Mouse (Mus musculus) kidney, postnatal 0 days (tissue): ENCODE data around the gene Asgr2. TPM values are rescaled to one million over a fixed set of nuclear protein-coding genes. Genes with fewer than 3 reads are reported as not detected.

Source experiments
- ATAC-seq: fragments of 200-750 bp; cut with Nextera tagmentation; replicated peaks from 2 replicates; pipeline ENCODE4 v1.8.0; 2017; ENCODE audit warnings: low read depth, moderate number of reproducible peaks, moderate TSS enrichment, moderate library complexity; ENCODE audit not compliant: low FRiP score
- DNase-seq: peaks from one replicate; pipeline ENCODE4 v3.0.0-alpha.2; 2016; ENCODE audit warnings: low spot score
- H3K27ac ChIP-seq: fragments of 300-500 bp; sonication (generic); 2 replicates; pipeline ENCODE4 v1.5.1; 2014; ENCODE audit warnings: mild to moderate bottlenecking
- H3K27me3 ChIP-seq: fragments of 300-500 bp; sonication (generic); 2 replicates; pipeline ENCODE4 v1.6.1; 2014; ENCODE audit warnings: low read length, mixed read lengths; ENCODE audit not compliant: insufficient read depth
- H3K36me3 ChIP-seq: fragments of 300-500 bp; sonication (generic); 2 replicates; pipeline ENCODE4 v1.6.1; 2014; ENCODE audit warnings: low read length, mixed read lengths; ENCODE audit not compliant: insufficient read depth
- H3K4me1 ChIP-seq: fragments of 300-500 bp; sonication (generic); replicated peaks from 2 replicates; pipeline ENCODE4 v1.6.1; 2014; ENCODE audit warnings: antibody characterized with exemption, low read length, mixed read lengths; ENCODE audit not compliant: insufficient read depth
- H3K4me2 ChIP-seq: fragments of 300-500 bp; sonication (generic); 2 replicates; pipeline ENCODE4 v1.6.1; 2014; ENCODE audit warnings: mild to moderate bottlenecking, low read length, moderate library complexity, mixed read lengths
- H3K4me3 ChIP-seq: fragments of 300-500 bp; sonication (generic); replicated peaks from 2 replicates; pipeline ENCODE4 v1.5.1; 2014; ENCODE audit warnings: low read depth, low read length
- H3K9ac ChIP-seq: fragments of 300-500 bp; sonication (generic); 2 replicates; pipeline ENCODE4 v1.6.1; 2014; ENCODE audit warnings: low read depth, low read length
- H3K9me3 ChIP-seq: fragments of 300-500 bp; sonication (generic); replicated peaks from 2 replicates; pipeline ENCODE4 v1.6.1; 2016; ENCODE audit warnings: low read length, inconsistent platforms, mixed read lengths
- CTCF ChIP-seq: IDR thresholded peaks from 2 replicates; pipeline ENCODE4 v1.5.1; 2016; ENCODE audit warnings: antibody characterized with exemption, low read depth, mild to moderate bottlenecking, moderate library complexity
- WGBS: fragments of 180-500 bp; shearing (Covaris S2); extraction: QIAGEN DNeasy Blood & Tissue Kit; methylation state at CpG from one replicate; pipeline ENCODE4 v1.1.7; 2014; 5-methylcytosine and 5-hydroxymethylcytosine counted together
- polyA plus RNA-seq: library from polyadenylated mRNA; unstranded; fragments of >200 nt; fragmentation: Nextera tagmentation; extraction: Ambion mirVana; gene quantifications from 2 replicates; pipeline ENCODE4 v1.2.1, GENCODE M21; 2015

Gene Asgr2
- polyA plus RNA-seq, 1 experiment from 2014 or later, result 0.14 TPM

DNA sequence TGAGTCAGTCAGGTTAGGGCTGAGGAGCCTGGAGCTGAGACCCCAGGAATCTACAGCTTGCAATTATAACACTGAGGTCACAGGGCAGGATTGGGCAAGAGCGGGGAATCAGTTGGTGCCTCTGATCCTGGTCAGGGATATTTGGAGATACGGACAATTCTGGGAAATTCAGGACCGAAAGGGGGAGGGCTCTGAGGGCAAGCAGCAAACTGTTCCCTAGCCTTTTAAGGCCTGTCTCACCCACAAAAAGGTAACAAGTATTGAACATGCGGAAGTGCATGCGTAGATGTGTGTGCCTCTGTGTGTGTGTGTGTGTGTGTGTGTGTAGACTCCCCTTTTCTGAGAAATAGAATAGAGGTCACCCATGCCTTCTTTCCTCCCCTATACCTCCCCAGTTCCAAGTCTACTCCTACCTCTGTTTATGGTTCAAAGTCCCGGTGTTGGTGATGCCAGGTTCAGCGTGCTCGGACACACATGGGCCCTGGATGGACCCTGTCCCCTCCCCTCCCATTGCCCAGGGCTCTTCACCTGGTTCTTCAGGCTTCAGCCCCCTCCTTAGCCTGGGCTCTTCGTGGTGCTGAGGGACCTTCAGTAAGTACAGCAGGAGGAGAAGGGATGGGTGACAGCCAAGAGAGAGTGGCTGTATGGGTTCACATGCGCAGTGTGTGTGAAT is 38.4 kb upstream of the Asgr2 start, which contains the start of gene Asgr1:
TSS of gene Asgr1 (plus strand) at position 188 of the 673 bp plus-strand sequence.
- Histone ChIP-seq H3K9me3 (no peaks in the 10 kb centered on the region), H3K27ac (no peak within 1 kb of the TSS), H3K4me1 (no peaks in the 10 kb centered on the region), H3K4me3 (no peak within 1 kb of the TSS), H3K27me3 (no peaks in the 10 kb centered on the region), H3K9ac (no peak within 1 kb of the TSS), H3K36me3 (no peaks in the 10 kb centered on the region), H3K4me2 (no peak within 1 kb of the TSS)
- TF ChIP-seq CTCF, result no peak
- DNase-seq (no peak), ATAC-seq (no peak; the same call in 1 of the 2 replicates)
- WGBS, result 85% methylated on average over 10 of the region's 10 CpGs

DNA sequence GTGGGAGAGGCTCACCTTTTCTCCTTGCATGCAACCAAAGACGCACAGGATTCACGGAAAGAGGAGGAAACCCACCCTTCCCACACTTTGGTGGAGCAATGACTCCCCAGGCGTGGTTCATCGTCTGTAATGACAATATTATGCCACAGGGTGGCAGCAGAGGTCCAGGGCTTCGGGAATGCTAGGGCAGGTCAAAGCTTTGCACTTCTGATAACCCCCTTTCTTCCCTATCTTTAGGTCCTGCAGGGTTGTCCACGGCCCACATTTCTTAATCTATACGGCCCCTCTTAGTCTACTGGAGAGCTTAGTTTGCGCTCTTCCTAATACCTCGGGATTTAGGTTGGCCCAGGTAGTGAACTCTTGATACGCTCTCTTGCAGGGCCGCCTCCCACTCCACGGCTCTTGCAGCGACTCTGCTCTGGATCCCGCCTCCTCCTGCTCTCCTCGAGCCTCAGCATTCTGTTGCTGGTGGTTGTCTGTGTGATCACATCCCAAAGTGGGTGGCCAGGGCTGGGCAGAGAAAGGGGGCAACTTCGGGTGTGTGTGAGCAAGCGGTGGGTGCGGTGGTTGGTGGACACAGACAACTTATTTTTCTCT is 36.7 kb upstream of the Asgr2 start:
- ATAC-seq (no peak; the same call in 1 of the 2 replicates), DNase-seq (peak; percentile 76)
- Histone ChIP-seq H3K4me1 (no peaks in the 10 kb centered on the region), H3K9me3 (no peaks in the 10 kb centered on the region), H3K9ac (no peak overlapping the region), H3K27me3 (no peaks in the 10 kb centered on the region), H3K4me2 (peak overlapping the region; percentile 15; the same call in 1 of the 2 replicates), H3K27ac (no peak overlapping the region), H3K36me3 (no peaks in the 10 kb centered on the region), H3K4me3 (no peak overlapping the region)
- 20% methylated on average over 17 of the region's 18 CpGs for WGBS
- peak; percentile 94 for TF ChIP-seq CTCF

DNA sequence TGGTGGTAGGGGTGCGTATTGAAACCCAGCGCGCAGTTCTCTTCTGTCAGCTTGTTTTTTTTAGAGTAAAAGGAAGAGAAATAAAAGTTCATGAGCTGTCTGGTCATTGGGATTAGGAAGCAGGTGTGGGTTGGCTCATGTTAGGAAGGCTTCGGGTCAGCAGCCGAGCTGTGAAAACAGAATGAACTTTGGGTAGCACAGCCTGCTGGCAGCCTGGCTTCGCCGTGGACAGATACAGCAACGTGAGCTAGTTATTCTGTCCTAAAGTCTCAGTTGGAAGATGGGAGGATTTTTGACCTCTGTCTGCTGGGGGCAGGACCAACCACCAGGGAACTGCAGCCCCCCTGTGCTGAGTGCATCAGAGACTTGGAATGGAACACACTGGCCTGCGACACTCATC is 34.6 kb upstream of the Asgr2 start:
- no peak for DNase-seq
- no peak overlapping the region for H3K4me3 ChIP-seq
- no peak for ATAC-seq
- H3K9me3 ChIP-seq, result no peaks in the 10 kb centered on the region
- H3K27me3 ChIP-seq, result no peaks in the 10 kb centered on the region
- no peaks in the 10 kb centered on the region for H3K4me1 ChIP-seq
- no peak for TF ChIP-seq CTCF
- H3K36me3 ChIP-seq, result no peaks in the 10 kb centered on the region
- 56% methylated on average over 9 of the region's 9 CpGs for WGBS
- no peak overlapping the region for H3K9ac ChIP-seq
- no peak overlapping the region for H3K4me2 ChIP-seq
- no peak overlapping the region for H3K27ac ChIP-seq

DNA sequence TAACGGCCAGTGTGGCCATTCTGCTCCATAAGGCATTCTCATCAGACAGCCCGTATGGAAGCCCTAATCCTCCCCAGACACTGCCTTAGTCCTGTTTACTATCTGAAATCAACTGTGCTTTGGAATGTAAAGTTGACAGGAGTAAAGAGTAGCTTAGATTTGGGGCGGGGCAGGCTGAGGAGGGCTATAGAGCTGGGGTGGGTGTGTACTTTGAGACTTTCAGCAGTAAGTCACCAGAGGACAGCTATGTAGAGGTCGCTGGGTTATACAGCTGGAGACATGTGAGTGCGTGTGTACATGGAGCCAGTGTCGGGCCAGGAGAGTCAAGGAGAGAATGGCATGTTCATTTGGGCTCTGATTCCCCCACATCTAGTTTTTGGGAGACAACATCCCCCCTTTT is 32.5 kb upstream of the Asgr2 start:
- H3K4me2 ChIP-seq, result no peak overlapping the region
- ATAC-seq (no peak), DNase-seq (no peak)
- no peak for TF ChIP-seq CTCF
- no peaks in the 10 kb centered on the region for H3K9me3 ChIP-seq
- no peak overlapping the region for H3K4me3 ChIP-seq
- H3K4me1 ChIP-seq, result no peaks in the 10 kb centered on the region
- H3K36me3 ChIP-seq, result no peaks in the 10 kb centered on the region
- no peak overlapping the region for H3K27ac ChIP-seq
- WGBS, result 42% methylated on average over 6 of the region's 6 CpGs
- no peak overlapping the region for H3K9ac ChIP-seq
- no peaks in the 10 kb centered on the region for H3K27me3 ChIP-seq

DNA sequence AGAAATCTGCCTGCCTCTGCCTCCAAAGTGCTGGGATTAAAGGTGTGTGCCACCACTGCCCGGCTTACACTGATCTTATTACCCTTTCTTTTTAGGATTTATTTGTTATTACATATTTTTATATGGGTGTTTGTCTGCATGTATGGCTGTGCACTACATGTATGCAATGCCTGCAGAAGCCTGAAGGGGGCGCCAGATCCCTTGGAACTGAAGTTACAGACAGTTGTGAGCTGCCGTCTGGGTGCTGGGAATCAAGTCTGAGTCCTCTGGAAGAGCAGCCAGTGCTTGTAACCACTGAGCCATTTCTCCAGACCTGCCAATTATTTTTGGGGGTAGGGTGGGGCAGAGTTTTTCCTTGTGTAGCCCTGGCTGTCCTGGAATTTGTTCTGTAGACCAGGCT is 29.4 kb upstream of the Asgr2 start:
- DNase-seq (no peak), ATAC-seq (no peak)
- Histone ChIP-seq H3K36me3 (no peaks in the 10 kb centered on the region), H3K4me3 (no peak overlapping the region), H3K9me3 (no peaks in the 10 kb centered on the region), H3K9ac (no peak overlapping the region), H3K4me2 (no peak overlapping the region), H3K27ac (no peak overlapping the region), H3K4me1 (no peaks in the 10 kb centered on the region), H3K27me3 (no peaks in the 10 kb centered on the region)
- 78% methylated on average over 3 of the region's 3 CpGs for WGBS
- no peak for TF ChIP-seq CTCF

DNA sequence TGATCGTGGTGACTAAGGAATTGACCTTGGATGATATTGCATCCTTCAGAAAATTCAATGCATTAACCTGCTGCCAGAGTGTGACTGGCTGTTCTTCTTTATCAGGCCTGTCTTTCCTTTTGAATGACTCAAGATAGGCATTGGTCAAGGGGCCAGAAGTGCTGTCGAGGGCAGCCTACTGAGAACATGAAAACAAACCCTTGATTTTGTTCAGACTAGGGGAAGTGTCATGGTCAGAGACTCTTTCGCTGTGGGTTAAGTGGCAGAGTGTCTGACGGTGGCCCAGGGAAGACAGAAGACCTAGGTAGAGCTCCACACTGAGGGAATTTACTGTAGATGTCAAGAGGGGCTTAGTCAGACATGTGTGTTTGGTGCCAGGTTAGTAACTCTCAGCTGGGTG is 25.7 kb upstream of the Asgr2 start:
- Histone ChIP-seq H3K36me3 (no peaks in the 10 kb centered on the region), H3K27ac (no peak overlapping the region), H3K9me3 (no peaks in the 10 kb centered on the region), H3K4me2 (no peak overlapping the region), H3K27me3 (no peaks in the 10 kb centered on the region), H3K4me3 (no peak overlapping the region), H3K4me1 (no peaks in the 10 kb centered on the region), H3K9ac (no peak overlapping the region)
- TF ChIP-seq CTCF, result no peak
- no peak for ATAC-seq
- no peak for DNase-seq
- 52% methylated on average over 4 of the region's 4 CpGs for WGBS
